Mouse (Mus musculus): ENCODE data around the gene Kalrn. TPM values are rescaled to one million over a fixed set of nuclear protein-coding genes. Genes with fewer than 3 reads are reported as not detected.
A peak's percentile ranks its signal among the peaks of the same experiment; 100 is the strongest.

Kalrn gene
- total RNA-seq, 2 experiments from 2014 or later = 2.0 to 2.2 TPM

GRCm38 (mm10) chr16:34321066-34321790, 252.1 kb downstream of the Kalrn start:
- ATAC-seq (replicated peaks; ENCODE audit: poor library complexity) = no peak

GRCm38 (mm10) chr16:34320023-34320800, 253.1 kb downstream of the Kalrn start:
- no peak for ATAC-seq (replicated peaks; ENCODE audit: poor library complexity)

- ATAC-seq (replicated peaks; ENCODE audit: poor library complexity) = no peak
These were observed 256.2 kb downstream of the Kalrn start for GRCm38 (mm10) chr16:34317110-34317509.

GRCm38 (mm10) chr16:34316253-34316652, 257.1 kb downstream of the Kalrn start:
- ATAC-seq (replicated peaks; ENCODE audit: poor library complexity) = no peak

DNA sequence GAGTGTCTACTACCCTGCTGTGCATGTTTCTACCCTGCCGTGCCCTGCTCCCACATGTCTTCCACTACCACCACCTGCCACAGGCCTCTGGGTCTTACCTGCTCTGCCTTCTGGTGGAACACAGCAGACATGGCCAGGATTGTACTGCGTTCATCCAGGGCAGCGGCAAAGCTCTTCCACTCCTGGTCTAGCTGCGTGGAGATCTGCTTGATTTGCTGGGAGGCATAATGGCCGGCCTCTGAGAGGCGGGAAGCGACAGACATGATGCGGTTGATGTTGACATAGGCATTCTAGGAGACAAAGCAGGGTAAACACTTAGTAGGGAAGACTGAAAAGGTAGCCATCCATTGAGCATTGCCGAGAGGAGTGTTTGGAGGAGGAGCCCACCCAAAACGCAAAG, 259.3 kb downstream of the Kalrn start:
- no peak for ATAC-seq (replicated peaks; ENCODE audit: poor library complexity)

DNA sequence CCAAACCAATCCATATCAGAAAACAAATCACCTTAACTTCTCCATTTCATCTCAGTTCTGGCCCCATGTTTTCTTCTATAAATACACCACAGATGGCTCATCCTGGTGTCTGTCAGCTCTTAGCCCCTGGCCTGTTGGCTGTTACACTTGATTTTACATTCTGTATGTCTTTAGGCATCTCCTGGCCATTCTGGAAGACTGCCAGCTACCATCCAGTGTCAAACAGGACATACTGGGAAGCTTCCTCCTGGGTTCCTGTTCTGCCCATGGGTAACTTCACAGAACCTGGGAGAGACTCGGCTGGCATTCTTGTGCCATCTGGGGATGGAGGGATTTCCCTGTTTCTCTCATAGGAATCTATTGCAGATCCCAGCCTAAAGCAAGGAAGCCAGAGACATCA, 261.8 kb downstream of the Kalrn start:
- no peak for ATAC-seq (replicated peaks; ENCODE audit: poor library complexity)

DNA sequence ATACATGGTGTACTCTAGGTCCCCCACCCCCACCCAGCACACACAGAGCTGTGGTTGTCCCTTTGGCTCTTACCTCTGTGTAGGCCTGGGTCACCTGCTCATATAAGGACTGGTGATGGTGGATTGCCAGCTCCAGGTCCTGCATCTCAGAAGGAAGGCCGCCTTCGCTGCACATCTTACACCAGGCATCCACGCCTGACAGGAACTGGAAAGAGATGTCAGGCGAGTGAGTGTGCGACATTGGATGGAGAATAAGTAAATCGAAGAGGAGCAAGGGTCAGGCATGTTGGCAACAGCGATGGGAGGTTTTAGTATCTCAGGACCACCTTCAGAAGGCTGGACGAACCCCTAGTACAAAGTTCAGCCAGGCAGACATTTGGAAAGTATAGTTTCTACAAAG, 263.0 kb downstream of the Kalrn start:
- no peak for ATAC-seq (replicated peaks; ENCODE audit: poor library complexity)

DNA sequence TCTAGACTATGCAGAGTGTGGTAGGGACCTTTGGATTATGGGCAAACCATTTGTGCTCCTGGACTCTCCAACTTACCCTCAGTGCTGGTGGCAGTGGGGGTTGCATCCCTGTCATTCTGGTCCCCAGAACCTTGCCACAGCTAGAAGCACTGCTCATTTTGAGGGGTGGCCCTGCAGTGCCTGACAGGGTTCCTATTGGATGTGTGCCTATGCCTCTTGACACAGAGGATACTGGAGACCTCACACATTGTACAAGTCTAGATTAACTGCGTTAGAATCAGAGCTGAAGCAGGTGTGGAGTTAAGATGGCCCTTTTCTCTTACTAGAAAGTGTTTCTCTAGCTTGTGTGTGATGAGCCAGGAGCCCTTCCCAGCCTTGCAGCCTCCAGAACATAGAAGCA, 265.0 kb downstream of the Kalrn start:
- ATAC-seq (replicated peaks; ENCODE audit: poor library complexity) = no peak

- no peak for ATAC-seq (replicated peaks; ENCODE audit: poor library complexity)
These were observed 265.9 kb downstream of the Kalrn start for GRCm38 (mm10) chr16:34307458-34307857.

GRCm38 (mm10) chr16:34305586-34305985, 267.7 kb downstream of the Kalrn start:
- no peak for ATAC-seq (replicated peaks; ENCODE audit: poor library complexity)

- ATAC-seq (replicated peaks; ENCODE audit: poor library complexity) = peak; percentile 57
These were observed 269.5 kb downstream of the Kalrn start for GRCm38 (mm10) chr16:34303818-34304217.

DNA sequence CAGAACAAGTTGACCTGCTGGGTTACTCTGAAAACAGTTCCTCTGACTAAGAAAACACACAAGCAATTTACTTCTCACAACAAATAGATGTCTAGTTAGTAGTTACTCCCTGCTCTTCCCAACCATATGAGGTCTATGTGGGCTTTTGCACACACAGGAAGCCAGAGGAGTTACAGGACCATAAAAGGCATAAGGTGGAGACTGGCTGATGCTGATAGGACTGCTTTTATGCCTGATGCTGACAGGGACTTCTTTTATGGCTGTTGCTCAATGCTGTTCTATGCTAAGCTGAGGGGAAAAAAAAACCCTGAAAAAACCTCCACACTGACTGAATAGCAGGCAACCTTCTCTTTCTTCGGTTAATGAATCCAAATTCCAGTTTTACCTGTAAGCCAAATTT, 270.8 kb downstream of the Kalrn start:
- ATAC-seq (replicated peaks; ENCODE audit: poor library complexity) = no peak

DNA sequence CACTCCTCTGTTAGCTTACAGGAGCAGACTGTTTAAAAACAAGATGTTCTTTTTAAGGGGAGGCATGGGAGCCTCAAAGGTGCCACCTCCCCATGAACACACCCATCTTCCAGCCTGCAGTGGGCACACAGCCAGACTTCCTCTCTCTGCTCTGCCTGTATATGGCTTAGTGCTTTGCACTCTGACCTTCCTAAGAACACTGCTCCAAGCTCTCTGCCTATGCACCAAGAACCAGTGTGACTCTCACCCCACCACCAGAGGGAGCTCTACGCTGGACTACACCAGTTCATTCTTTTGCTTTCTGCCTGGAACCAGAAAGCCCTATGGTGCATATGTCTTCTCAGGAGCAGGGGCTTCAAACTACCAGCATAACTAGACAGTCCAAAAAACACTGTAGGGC, 271.3 kb downstream of the Kalrn start:
- ATAC-seq (replicated peaks; ENCODE audit: poor library complexity) = no peak

- no peak for ATAC-seq (replicated peaks; ENCODE audit: poor library complexity)
These were observed 274.1 kb downstream of the Kalrn start for GRCm38 (mm10) chr16:34299226-34299625.

GRCm38 (mm10) chr16:34297911-34298682, 275.2 kb downstream of the Kalrn start:
- ATAC-seq (replicated peaks; ENCODE audit: poor library complexity) = no peak

- ATAC-seq (replicated peaks; ENCODE audit: poor library complexity) = peak; percentile 52; the same call in 1 of the 2 replicates
These were observed 278.8 kb downstream of the Kalrn start for GRCm38 (mm10) chr16:34294568-34294967.

GRCm38 (mm10) chr16:34293675-34294074, 279.7 kb downstream of the Kalrn start:
- ATAC-seq (replicated peaks; ENCODE audit: poor library complexity) = no peak

GRCm38 (mm10) chr16:34289583-34289982, 283.7 kb downstream of the Kalrn start:
- ATAC-seq (replicated peaks; ENCODE audit: poor library complexity) = 0 out of 2 replicates have a peak, but pooled peaks have one; percentile 34

GRCm38 (mm10) chr16:34282026-34282425, 291.3 kb downstream of the Kalrn start:
- ATAC-seq (replicated peaks; ENCODE audit: poor library complexity) = no peak

GRCm38 (mm10) chr16:34279654-34280383, 293.5 kb downstream of the Kalrn start:
- ATAC-seq (replicated peaks; ENCODE audit: poor library complexity) = no peak
